Mouse (Mus musculus) midbrain, embryonic 14.5 days (tissue): Measurements from ENCODE around the gene Ltc4s. TPM values are rescaled to one million over a fixed set of nuclear protein-coding genes. Genes with fewer than 3 reads are reported as not detected.
A peak's percentile ranks its signal among the peaks of the same experiment; 100 is the strongest.

Experiments
- ATAC-seq: fragments of 200-750 bp; cut with Nextera tagmentation; 2 replicates; pipeline ENCODE4 v1.8.0; 2017; ENCODE audit warnings: moderate number of reproducible peaks, moderate library complexity; ENCODE audit not compliant: low FRiP score, low TSS enrichment
- DNase-seq: peaks from one replicate; pipeline ENCODE4 v3.0.0-alpha.2; 2015
- H3K27ac ChIP-seq: fragments of 300-500 bp; sonication (generic); replicated peaks from 2 replicates; pipeline ENCODE4 v1.5.1; 2014; ENCODE audit warnings: mild to moderate bottlenecking, low read depth, low read length, moderate library complexity
- H3K27me3 ChIP-seq: fragments of 300-500 bp; sonication (generic); 2 replicates; pipeline ENCODE4 v1.6.1; 2014; ENCODE audit warnings: low read length, control low read depth, mixed read lengths; ENCODE audit not compliant: control insufficient read depth, insufficient read depth
- H3K36me3 ChIP-seq: fragments of 300-500 bp; sonication (generic); 2 replicates; pipeline ENCODE4 v1.6.1; 2014; ENCODE audit warnings: low read length, control low read depth; ENCODE audit not compliant: control insufficient read depth, insufficient read depth
- H3K4me1 ChIP-seq: fragments of 300-500 bp; sonication (generic); 2 replicates; pipeline ENCODE4 v1.6.1; 2014; ENCODE audit warnings: mild to moderate bottlenecking, antibody characterized with exemption, low read length, control low read depth; ENCODE audit not compliant: control insufficient read depth, insufficient read depth
- H3K4me2 ChIP-seq: fragments of 300-500 bp; sonication (generic); 2 replicates; pipeline ENCODE4 v1.6.1; 2014; ENCODE audit warnings: mild to moderate bottlenecking, low read length, moderate library complexity
- H3K4me3 ChIP-seq: fragments of 300-500 bp; sonication (generic); replicated peaks from 2 replicates; pipeline ENCODE4 v1.5.1; 2014; ENCODE audit warnings: low read depth, low read length
- H3K9ac ChIP-seq: fragments of 300-500 bp; sonication (generic); replicated peaks from 2 replicates; pipeline ENCODE4 v1.6.1; 2014; ENCODE audit warnings: mild to moderate bottlenecking, low read length, moderate library complexity
- H3K9me3 ChIP-seq: fragments of 300-500 bp; sonication (generic); 2 replicates; pipeline ENCODE4 v1.6.1; 2016; ENCODE audit warnings: low read length, control low read depth, mixed read lengths; ENCODE audit not compliant: control insufficient read depth
- WGBS: fragments of 180-500 bp; shearing (Covaris S2); extraction: QIAGEN DNeasy Blood & Tissue Kit; methylation state at CpG from one replicate; pipeline ENCODE4 v1.1.7; 2014; 5-methylcytosine and 5-hydroxymethylcytosine counted together
- polyA plus RNA-seq: library from polyadenylated mRNA; unstranded; fragments of >200 nt; fragmentation: Nextera tagmentation; extraction: Ambion mirVana; gene quantifications from 2 replicates; pipeline ENCODE4 v1.2.1, GENCODE M21; 2014

Gene Ltc4s
- polyA plus RNA-seq, 1 experiment from 2014 or later: 2.5 TPM

DNA sequence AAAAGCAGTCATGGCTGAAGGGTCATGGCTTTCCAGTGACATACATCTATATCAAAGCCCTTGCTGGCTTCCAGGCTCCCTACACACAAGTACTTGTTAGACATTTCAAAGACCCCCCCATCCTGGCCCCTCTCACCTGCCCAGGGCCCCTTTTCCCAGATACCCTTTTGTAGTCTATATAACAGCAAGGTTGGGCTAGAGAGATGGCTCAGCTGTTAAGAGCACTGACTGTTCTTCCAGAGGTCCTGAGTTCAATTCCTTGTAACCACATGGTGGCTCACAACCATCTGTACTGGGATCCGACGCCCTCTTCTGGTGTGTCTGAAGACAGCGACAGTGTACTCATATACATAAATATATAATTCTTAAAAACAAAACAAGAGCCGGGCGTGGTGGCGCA is 23.8 kb downstream of the Ltc4s start:
- Histone ChIP-seq H3K4me2 (no peak overlapping the region), H3K27ac (no peak overlapping the region), H3K9ac (no peak overlapping the region), H3K27me3 (no peaks in the 10 kb centered on the region), H3K4me3 (no peak overlapping the region), H3K9me3 (no peaks in the 10 kb centered on the region), H3K4me1 (peaks cover 11% of the 10 kb centered on the region; the same call in 1 of the 2 replicates), H3K36me3 (no peaks in the 10 kb centered on the region)
- WGBS: 90% methylated on average over 6 of the region's 6 CpGs
- DNase-seq (no peak), ATAC-seq (no peak)

DNA sequence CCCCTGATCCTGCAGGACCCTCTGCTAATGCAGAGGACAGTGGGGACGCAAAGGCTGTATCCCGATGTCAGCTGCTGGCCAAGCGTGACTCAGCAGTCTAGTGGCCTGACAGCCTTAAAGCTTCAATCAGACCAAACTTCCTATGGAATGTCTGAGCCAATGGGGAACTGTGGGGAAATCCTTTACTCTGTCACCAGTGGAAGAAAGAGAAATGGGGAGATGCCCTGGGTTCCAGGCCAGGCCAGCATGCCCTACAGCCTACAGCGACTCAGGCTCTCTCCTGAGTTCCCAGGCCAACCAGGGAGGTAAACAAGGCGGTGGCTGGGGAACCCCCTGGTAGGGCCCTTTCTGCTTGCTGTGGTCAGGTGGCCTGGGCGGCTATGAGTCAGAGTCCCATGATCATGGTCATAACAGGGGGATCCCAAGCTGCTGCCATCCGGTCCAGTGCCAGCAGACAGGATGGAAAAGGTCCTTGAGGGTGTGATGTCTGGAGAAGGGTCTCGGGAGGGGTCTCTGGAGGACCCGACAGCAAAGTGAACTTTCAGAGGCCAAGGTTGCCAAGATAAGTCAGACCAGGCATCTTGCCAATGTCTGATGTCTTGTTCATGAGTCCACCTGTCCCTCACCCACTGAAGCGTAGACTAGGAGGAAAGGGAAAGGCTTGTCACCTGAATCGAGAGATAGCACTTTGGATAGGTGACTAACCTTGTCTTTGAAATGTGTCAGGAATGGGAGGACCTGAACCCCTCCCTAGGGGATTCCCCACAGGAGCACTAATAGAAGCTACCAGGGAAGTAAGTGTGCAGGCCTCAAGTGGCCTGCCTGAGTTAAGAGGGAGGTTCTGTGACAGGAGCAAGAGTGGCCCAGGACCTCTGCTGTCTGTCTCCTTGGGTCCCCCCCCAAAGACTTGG is 25.3 kb downstream of the Ltc4s start:
- 65% methylated on average over 11 of the region's 11 CpGs for WGBS
- Histone ChIP-seq H3K9ac (no peak overlapping the region), H3K27ac (no peak overlapping the region), H3K4me3 (no peak overlapping the region), H3K36me3 (no peaks in the 10 kb centered on the region), H3K9me3 (no peaks in the 10 kb centered on the region), H3K27me3 (no peaks in the 10 kb centered on the region), H3K4me1 (peaks cover 22% of the 10 kb centered on the region), H3K4me2 (no peak overlapping the region)
- DNase-seq: no peak
- ATAC-seq: no peak

DNA sequence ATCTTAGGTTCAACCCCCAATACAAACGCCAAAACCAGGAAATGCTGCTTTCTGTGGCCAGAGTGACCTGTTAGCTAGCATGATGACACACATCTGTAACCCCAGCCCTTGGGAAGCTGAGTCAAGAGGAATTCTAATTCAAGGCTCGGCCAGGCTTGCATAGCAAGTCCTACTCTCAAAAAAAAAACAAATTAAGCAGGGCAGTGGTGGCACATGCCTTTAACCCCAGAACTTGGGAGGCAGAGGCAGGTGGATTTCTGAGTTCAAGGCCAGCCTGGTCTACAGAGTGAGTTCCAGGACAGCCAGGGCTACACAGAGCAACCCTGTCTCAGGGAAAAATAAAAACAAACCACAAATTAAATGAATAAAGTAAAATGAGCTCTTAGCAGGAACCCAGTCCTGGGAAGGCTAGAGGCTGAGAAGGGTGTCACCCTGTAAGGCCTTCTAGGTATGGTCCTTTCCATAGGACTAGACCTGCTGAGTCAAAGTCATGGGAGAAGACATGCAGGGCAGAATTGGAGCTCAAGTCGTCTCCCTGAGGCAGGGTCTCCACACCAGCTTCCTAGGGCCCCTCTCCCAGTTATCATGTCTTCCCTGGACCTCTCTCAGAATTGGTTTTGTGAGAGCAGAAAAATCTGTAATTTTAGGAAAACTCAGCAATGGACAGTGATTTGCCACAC is 26.2 kb downstream of the Ltc4s start:
- DNase-seq: no peak
- H3K27me3 ChIP-seq: no peaks in the 10 kb centered on the region
- 80% methylated on average over 3 of the region's 3 CpGs for WGBS

DNA sequence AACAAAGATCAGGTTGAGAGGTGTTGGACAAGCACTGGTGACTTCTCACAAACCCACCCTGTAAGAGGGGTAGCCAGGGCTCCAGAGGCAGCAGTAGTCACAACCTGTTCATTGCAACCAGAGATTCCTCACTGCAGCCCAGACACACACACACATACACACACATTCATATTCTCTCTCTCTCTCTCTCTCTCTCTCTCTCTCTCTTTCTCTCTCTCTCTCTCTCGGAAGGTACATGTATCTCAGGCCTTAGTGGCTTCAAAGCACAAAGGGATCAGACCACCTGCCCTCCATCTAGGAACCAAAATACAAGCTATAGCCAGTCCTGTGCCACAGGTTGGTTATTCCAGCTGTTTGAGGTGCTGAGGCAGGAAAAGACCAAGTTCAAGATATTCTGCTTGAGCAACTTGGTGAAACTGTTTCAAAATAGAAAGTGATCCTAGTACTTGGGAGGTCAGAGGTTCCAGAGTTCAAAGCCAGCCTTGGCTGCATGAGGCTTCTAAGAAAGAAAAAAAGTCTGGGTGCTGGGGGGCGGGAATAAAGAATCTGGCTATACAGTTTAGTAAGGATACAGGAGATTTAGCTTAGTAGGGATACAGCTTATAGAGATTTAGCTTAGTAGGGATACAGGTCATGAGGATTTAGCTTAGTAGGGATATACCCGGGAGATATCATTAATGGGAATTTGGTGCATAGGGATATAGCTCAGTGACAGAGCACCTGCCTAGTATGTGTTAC is 26.9 kb downstream of the Ltc4s start:
- Histone ChIP-seq H3K9ac (no peak overlapping the region; the same call in 1 of the 2 replicates), H3K4me3 (peak overlapping the region; percentile 87), H3K4me2 (peak overlapping the region; percentile 72), H3K4me1 (peaks cover 22% of the 10 kb centered on the region), H3K27me3 (no peaks in the 10 kb centered on the region), H3K36me3 (peaks cover 12% of the 10 kb centered on the region), H3K27ac (peak overlapping the region; percentile 96; the same call in 1 of the 2 replicates), H3K9me3 (no peaks in the 10 kb centered on the region)
- 94% methylated on average over 3 of the region's 3 CpGs for WGBS
- DNase-seq (no peak), ATAC-seq (no peak)

More for the DNA sequence above, 26.2 kb downstream of the Ltc4s start:
- ATAC-seq: no peak
- Histone ChIP-seq H3K36me3 (peaks cover 5% of the 10 kb centered on the region), H3K4me1 (peaks cover 22% of the 10 kb centered on the region), H3K9ac (no peak overlapping the region), H3K9me3 (no peaks in the 10 kb centered on the region), H3K27ac (no peak overlapping the region), H3K4me2 (no peak overlapping the region), H3K4me3 (no peak overlapping the region)

DNA sequence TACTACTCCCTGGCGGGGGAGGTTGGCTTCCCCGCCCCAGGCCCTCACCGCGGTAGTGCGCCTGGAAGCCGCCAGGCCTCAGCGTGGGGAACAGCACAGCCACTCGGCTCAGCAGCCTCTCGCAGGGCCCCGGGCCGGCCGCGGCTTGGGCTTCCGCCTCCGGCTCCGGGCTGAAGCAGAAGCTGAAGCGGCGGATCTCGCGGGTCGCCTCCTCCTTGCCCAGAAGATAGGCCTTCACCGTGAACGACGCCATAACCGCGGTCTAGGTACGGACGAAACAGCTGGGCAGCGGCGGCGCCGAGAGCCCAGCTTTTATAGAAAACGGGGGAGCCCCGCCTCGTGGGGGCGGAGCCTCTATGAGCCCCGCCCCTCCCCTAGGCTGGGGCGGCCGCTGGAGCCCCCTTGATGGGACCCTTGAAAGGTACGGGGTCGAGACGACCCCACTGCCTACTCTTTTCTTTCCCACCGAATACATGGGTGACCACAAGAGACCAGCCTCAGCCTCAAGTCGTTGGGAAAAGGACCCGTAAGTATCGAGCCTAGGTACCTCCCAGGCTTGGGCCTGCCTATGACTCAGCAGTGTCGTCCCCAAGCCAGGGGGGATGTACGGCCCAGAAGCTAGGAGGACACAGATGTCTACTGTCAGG is 27.8 kb downstream of the Ltc4s start, which contains the start of the genes Sqstm1 and Mgat4b:
Gene Sqstm1, minus strand, starts transcription at position 323 of the 647 bp plus-strand sequence.
Gene Mgat4b, plus strand, starts transcription at position 386 of the 647 bp plus-strand sequence.
- ATAC-seq: peak; percentile 80
- no peaks in the 10 kb centered on the region for H3K27me3 ChIP-seq
- peaks cover 21% of the 10 kb centered on the region for H3K36me3 ChIP-seq
- under 1% methylated on average over 48 of the region's 48 CpGs for WGBS
- peaks cover 21% of the 10 kb centered on the region for H3K4me1 ChIP-seq
- peak; percentile 92 for DNase-seq
- H3K4me2 ChIP-seq: peak within 1 kb of the TSS; percentile 72
- peak within 1 kb of the TSS; percentile 96 for H3K27ac ChIP-seq
- H3K9me3 ChIP-seq: no peaks in the 10 kb centered on the region
- H3K9ac ChIP-seq: peak within 1 kb of the TSS; percentile 92
- H3K4me3 ChIP-seq: peak within 1 kb of the TSS; percentile 87

DNA sequence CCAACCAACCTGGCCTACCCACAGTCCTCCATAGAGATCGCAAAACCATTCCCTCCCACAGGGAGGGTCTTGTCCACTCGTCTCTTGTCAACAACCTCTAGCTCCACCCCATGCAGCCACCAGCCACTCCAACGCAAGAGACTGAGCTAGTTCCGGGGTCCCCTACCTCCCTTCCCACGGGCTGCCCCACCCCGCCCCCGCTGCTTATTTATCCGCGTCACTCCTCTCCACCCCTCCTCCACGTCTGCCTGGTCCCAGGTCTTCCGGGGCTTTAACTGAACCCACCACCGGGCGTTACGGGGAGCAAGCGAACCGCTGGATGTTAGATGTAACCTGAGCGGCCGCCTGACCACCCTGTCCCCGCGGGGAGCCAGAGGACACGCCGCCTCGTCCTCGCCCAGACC is 28.3 kb downstream of the Ltc4s start:
- peaks cover 16% of the 10 kb centered on the region for H3K4me1 ChIP-seq
- peaks cover 26% of the 10 kb centered on the region for H3K36me3 ChIP-seq
- peak overlapping the region; percentile 87 for H3K4me3 ChIP-seq
- no peaks in the 10 kb centered on the region for H3K27me3 ChIP-seq
- no peaks in the 10 kb centered on the region for H3K9me3 ChIP-seq
- H3K4me2 ChIP-seq: peak overlapping the region; percentile 72
- peak overlapping the region; percentile 96 for H3K27ac ChIP-seq
- WGBS: 0% methylated on average over 24 of the region's 24 CpGs
- peak; percentile 93 for ATAC-seq
- peak; percentile 94 for DNase-seq
- H3K9ac ChIP-seq: peak overlapping the region; percentile 92

DNA sequence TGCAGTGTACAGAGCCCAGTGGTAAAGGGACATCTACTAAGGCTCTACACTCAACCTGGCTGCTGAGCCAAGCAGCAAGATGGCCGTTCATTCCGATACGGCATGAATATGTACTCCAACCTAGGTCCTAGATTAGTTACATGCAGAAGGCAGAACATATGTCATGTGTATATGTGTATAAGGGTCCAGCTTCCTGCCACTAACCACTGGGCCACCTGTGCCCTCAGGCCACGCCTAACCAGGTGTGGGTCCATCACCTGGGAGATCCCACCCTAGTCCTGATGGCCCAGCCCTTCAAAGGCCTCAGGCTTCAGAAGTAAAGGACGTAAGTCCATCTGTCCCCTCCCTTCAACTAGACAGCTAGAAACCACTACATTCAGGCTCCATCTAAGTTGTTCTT is 30.4 kb downstream of the Ltc4s start:
- peaks cover 46% of the 10 kb centered on the region for H3K36me3 ChIP-seq
- WGBS: 94% methylated on average over 5 of the region's 5 CpGs
- no peak overlapping the region for H3K4me3 ChIP-seq
- peaks cover 16% of the 10 kb centered on the region for H3K4me1 ChIP-seq
- no peaks in the 10 kb centered on the region for H3K9me3 ChIP-seq
- no peak for DNase-seq
- H3K4me2 ChIP-seq: no peak overlapping the region
- no peak overlapping the region for H3K9ac ChIP-seq
- H3K27me3 ChIP-seq: no peaks in the 10 kb centered on the region
- no peak overlapping the region for H3K27ac ChIP-seq
- no peak for ATAC-seq

DNA sequence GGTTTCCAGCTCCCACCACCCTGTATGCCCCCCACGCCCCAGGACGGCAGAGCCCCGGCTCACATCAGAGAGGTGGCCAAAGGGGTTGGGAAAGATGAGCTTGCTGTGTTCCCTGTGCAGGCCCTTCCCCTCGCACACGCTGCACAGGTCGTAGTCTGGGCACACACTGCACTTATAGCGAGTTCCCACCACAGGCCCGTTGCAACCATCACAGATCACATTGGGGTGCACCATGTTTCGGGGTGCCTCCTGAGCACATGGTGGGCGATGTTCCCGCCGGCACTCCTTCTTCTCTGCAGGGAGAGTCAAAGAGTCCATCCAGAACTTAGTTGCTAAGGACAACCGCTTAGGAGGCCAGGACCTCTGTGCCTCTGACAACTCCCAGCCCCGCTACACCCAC is 31.1 kb downstream of the Ltc4s start:
- Histone ChIP-seq H3K9me3 (no peaks in the 10 kb centered on the region), H3K27ac (no peak overlapping the region), H3K9ac (no peak overlapping the region), H3K36me3 (peaks cover 52% of the 10 kb centered on the region), H3K27me3 (no peaks in the 10 kb centered on the region), H3K4me3 (no peak overlapping the region), H3K4me2 (no peak overlapping the region), H3K4me1 (peaks cover 16% of the 10 kb centered on the region)
- no peak for ATAC-seq
- 93% methylated on average over 14 of the region's 14 CpGs for WGBS
- DNase-seq: no peak
